8 mouse cellular contexts compared by ENCODE assay signal in the genomic region with DNA sequence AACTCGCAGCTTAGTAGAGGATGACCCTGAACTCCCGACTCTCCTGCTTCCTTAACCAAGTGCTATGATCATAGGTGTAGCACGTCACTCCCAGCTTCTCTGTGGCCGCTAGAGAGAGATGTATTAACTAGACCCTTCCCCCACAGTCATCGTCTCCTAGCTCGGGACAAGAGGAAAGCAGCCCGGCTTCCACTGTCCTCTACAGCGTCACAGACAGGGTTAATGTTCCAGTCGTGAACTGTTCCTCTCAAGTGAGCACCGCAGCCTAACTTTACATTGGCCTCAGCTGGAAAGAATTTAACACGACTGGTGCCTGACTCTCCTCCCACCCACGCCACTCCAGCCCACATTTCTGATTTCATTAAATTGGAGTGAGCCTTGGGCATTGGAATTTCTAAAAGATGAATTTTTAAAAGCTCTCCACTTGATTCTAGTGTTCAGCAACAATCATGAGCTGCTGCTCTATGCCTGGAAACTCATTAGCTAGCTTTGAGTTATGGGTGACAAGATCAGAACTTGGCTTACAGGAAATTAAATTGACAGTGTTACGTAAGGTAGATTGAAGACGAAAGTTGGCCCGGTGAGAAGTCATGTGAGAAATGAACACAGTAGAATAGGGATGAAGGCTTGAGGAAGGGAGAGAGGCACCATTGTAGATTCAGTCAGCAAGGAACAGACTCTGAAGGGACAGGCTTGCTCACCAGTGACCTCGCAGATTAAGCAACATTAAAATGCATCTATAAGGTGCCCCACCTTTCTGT.
A peak's percentile ranks its signal among the peaks of the same experiment; 100 is the strongest.
DNase-seq lines count a peak whose midpoint lies in the region; ATAC-seq and TF ChIP-seq lines count a peak whose summit lies in the region.
"Not testable (repeated sequence)": the region's sequence is repeated elsewhere in the genome, so short reads cannot be mapped to it uniquely, and the experiment has no call there.

No protein-coding gene starts in this region.

- H3K27me3 ChIP-seq in Patski; kidney, adult 2 months (replicated peaks; ENCODE audit: control insufficient read depth, insufficient read depth, low read length); kidney, embryonic 14.5 days (ENCODE audit: control insufficient read depth, insufficient read depth, low read length); kidney, postnatal 0 days (ENCODE audit: insufficient read depth, low read length); limb, embryonic 13.5 days; lung, postnatal 0 days (replicated peaks; ENCODE audit: insufficient read depth, low read length); midbrain, postnatal 0 days (ENCODE audit: insufficient read depth, low read length): not testable (repeated sequence)

- POLR2A ChIA-PET in Patski (lab: Charles Lee) = not testable (repeated sequence)

- in situ Hi-C loops in Patski (cut with MboI; ENCODE audit: low pct_unique_long_range_greater_than_20kb) = loop anchor here (5.0 to 10.0 kb wide), 2 partner anchors 77 to 415 kb away; partner anchors contain the start of genes H60b and Raet1e

- peak; percentile 86 for ATAC-seq in Patski
- ATAC-seq in kidney, embryonic 14.5 days (ENCODE audit: low FRiP score, low TSS enrichment) = peak; percentile 68
- ATAC-seq in kidney, postnatal 0 days (replicated peaks; ENCODE audit: low FRiP score, low read depth) = peak; percentile 63; the same call in 1 of the 2 replicates
- peak; percentile 54 for ATAC-seq in limb, embryonic 13.5 days (ENCODE audit: low FRiP score, low read depth)
- 0 out of 2 replicates have a peak, but pooled peaks have one; percentile 21 for ATAC-seq in lung, postnatal 0 days
- peak; percentile 28; the same call in 1 of the 2 replicates for ATAC-seq in midbrain, postnatal 0 days (ENCODE audit: low FRiP score)

- not testable (repeated sequence) for H3K4me1 ChIP-seq in kidney, adult 2 months (ENCODE audit: control insufficient read depth, insufficient read depth, low read length); kidney, embryonic 14.5 days (ENCODE audit: control insufficient read depth, insufficient read depth, low read length); kidney, postnatal 0 days (replicated peaks; ENCODE audit: insufficient read depth, low read length); limb, embryonic 13.5 days; lung, postnatal 0 days (ENCODE audit: insufficient read depth, low read depth, low read length); midbrain, postnatal 0 days (ENCODE audit: insufficient read depth, low read length)

- H3K36me3 ChIP-seq in kidney, adult 2 months (ENCODE audit: control insufficient read depth, insufficient read depth, low read length); kidney, embryonic 14.5 days (ENCODE audit: control insufficient read depth, insufficient read depth, low read length); kidney, postnatal 0 days (ENCODE audit: insufficient read depth, low read length); limb, embryonic 13.5 days; lung, postnatal 0 days (ENCODE audit: insufficient read depth, low read length); midbrain, postnatal 0 days (ENCODE audit: insufficient read depth, low read length): not testable (repeated sequence)

- TF ChIP-seq CTCF in Patski (IDR thresholded peaks at IDR 0.05); kidney, adult 2 months (conservative IDR thresholded peaks at IDR 0.05; ENCODE audit: insufficient read depth, insufficient read length, low read depth, low read length); kidney, postnatal 0 days (IDR thresholded peaks at IDR 0.05; ENCODE audit: low read depth); lung, postnatal 0 days (IDR thresholded peaks at IDR 0.05); midbrain, postnatal 0 days (IDR thresholded peaks at IDR 0.05): not testable (repeated sequence)

- 25% methylated on average over 16 of the region's 16 CpGs for WGBS in kidney, adult 2 months
- 27% methylated on average over 14 of the region's 16 CpGs for WGBS in kidney, embryonic 14.5 days
- 18% methylated on average over 14 of the region's 16 CpGs for WGBS in kidney, postnatal 0 days
- 46% methylated on average over 16 of the region's 16 CpGs for WGBS in limb, embryonic 13.5 days
- 52% methylated on average over 14 of the region's 16 CpGs for WGBS in lung, postnatal 0 days
- 70% methylated on average over 15 of the region's 16 CpGs for WGBS in midbrain, postnatal 0 days

- H3K9me3 ChIP-seq in kidney, embryonic 14.5 days (ENCODE audit: control insufficient read depth, low read length); kidney, postnatal 0 days (replicated peaks; ENCODE audit: low read length); limb, embryonic 13.5 days; lung, postnatal 0 days (ENCODE audit: low read length); midbrain, postnatal 0 days (ENCODE audit: low read length): not testable (repeated sequence)

- TF ChIP-seq POLR2A in kidney, adult 2 months (IDR thresholded peaks at IDR 0.05; ENCODE audit: low read depth, low read length) = not testable (repeated sequence)

- not testable (repeated sequence) for TF ChIP-seq EP300 in lung, postnatal 0 days (IDR thresholded peaks at IDR 0.05)

- CTCF ChIA-PET in Patski (lab: Charles Lee) = not testable (repeated sequence)

- H3K9ac ChIP-seq in kidney, embryonic 14.5 days (ENCODE audit: low read depth, low read length); kidney, postnatal 0 days (ENCODE audit: low read depth, low read length); limb, embryonic 13.5 days; lung, postnatal 0 days (replicated peaks; ENCODE audit: low read depth); midbrain, postnatal 0 days (replicated peaks; ENCODE audit: low read length, poor library complexity, severe bottlenecking): not testable (repeated sequence)

- DNase-seq in Patski (ENCODE audit: low read depth, low spot score); lung, postnatal 0 days (ENCODE audit: low spot score); midbrain, postnatal 0 days (ENCODE audit: low spot score): not testable (repeated sequence)
- peak; percentile 83 for DNase-seq in heart, adult 11 months
- DNase-seq in kidney, adult 2 months = peak; percentile 60
- DNase-seq in kidney, postnatal 0 days (ENCODE audit: low spot score) = peak; percentile 14

- H3K4me3 ChIP-seq in kidney, adult 2 months (ENCODE audit: insufficient read depth, low read depth, low read length); kidney, embryonic 14.5 days (ENCODE audit: low read length); kidney, postnatal 0 days (replicated peaks; ENCODE audit: low read depth, low read length); limb, embryonic 13.5 days; lung, postnatal 0 days (ENCODE audit: low read depth, low read length); midbrain, postnatal 0 days (ENCODE audit: low read depth, low read length): not testable (repeated sequence)

- not testable (repeated sequence) for H3K27ac ChIP-seq in kidney, adult 2 months (ENCODE audit: insufficient read depth, low read depth, low read length); kidney, embryonic 14.5 days (ENCODE audit: low read depth, low read length); kidney, postnatal 0 days; limb, embryonic 13.5 days; lung, postnatal 0 days (ENCODE audit: low read length); midbrain, postnatal 0 days (ENCODE audit: low read depth, low read length)

- not testable (repeated sequence) for H3K4me2 ChIP-seq in kidney, embryonic 14.5 days (replicated peaks; ENCODE audit: low read depth, low read length); kidney, postnatal 0 days (ENCODE audit: low read length); limb, embryonic 13.5 days (replicated peaks); lung, postnatal 0 days (replicated peaks; ENCODE audit: low read depth, low read length); midbrain, postnatal 0 days (ENCODE audit: low read depth, low read length, poor library complexity, severe bottlenecking)

Comparison
In these comparisons a context has a peak if more than half of its experiments do, and no peak if none do; other contexts are left out.
1. ATAC-seq: peak in every context shown above with its lines; median percentile 86 in Patski; 68 in kidney, embryonic 14.5 days; 63 in kidney, postnatal 0 days; 54 in limb, embryonic 13.5 days; 28 in midbrain, postnatal 0 days; 21 in lung, postnatal 0 days.